Mouse (Mus musculus) heart, postnatal 0 days (tissue): ENCODE measurements around the gene Wrap73. TPM values are rescaled to one million over a fixed set of nuclear protein-coding genes. Genes with fewer than 3 reads are reported as not detected.

Experiments used
- ATAC-seq: fragments of 200-750 bp; cut with Nextera tagmentation; 2 replicates; pipeline ENCODE4 v1.8.0; 2017; ENCODE audit warnings: low read depth, moderate number of reproducible peaks, moderate library complexity; ENCODE audit not compliant: insufficient read depth
- DNase-seq: peaks from one replicate; pipeline ENCODE4 v3.0.0-alpha.2; 2016; ENCODE audit warnings: low spot score
- H3K27ac ChIP-seq: fragments of 300-500 bp; sonication (generic); 2 replicates; pipeline ENCODE4 v1.5.1; 2014; ENCODE audit warnings: low read depth, mild to moderate bottlenecking
- H3K27me3 ChIP-seq: fragments of 300-500 bp; sonication (generic); 2 replicates; pipeline ENCODE4 v1.6.1; 2014; ENCODE audit warnings: low read length, mixed read lengths; ENCODE audit not compliant: control insufficient read depth, insufficient read depth
- H3K36me3 ChIP-seq: fragments of 300-500 bp; sonication (generic); replicated peaks from 2 replicates; pipeline ENCODE4 v1.6.1; 2014; ENCODE audit warnings: low read length, mixed read lengths; ENCODE audit not compliant: control insufficient read depth, insufficient read depth
- H3K4me1 ChIP-seq: fragments of 300-500 bp; sonication (generic); 2 replicates; pipeline ENCODE4 v1.6.1; 2014; ENCODE audit warnings: antibody characterized with exemption; ENCODE audit not compliant: control insufficient read depth, insufficient read depth
- H3K4me2 ChIP-seq: fragments of 300-500 bp; sonication (generic); 2 replicates; pipeline ENCODE4 v1.6.1; 2014; ENCODE audit warnings: low read depth, mild to moderate bottlenecking, low read length, moderate library complexity
- H3K4me3 ChIP-seq: fragments of 300-500 bp; sonication (generic); 2 replicates; pipeline ENCODE4 v1.5.1; 2014; ENCODE audit warnings: low read depth, low read length
- H3K9ac ChIP-seq: fragments of 300-500 bp; sonication (generic); replicated peaks from 2 replicates; pipeline ENCODE4 v1.6.1; 2014; ENCODE audit warnings: low read depth, low read length, mixed read lengths
- H3K9me3 ChIP-seq: fragments of 300-500 bp; sonication (generic); replicated peaks from 2 replicates; pipeline ENCODE4 v1.6.1; 2016; ENCODE audit warnings: low read length; ENCODE audit not compliant: control insufficient read depth
- CTCF ChIP-seq: IDR thresholded peaks from 2 replicates; pipeline ENCODE4 v1.5.1; 2016; ENCODE audit warnings: antibody characterized with exemption, control low read depth, low read depth
- EP300 ChIP-seq: IDR thresholded peaks from 2 replicates; pipeline ENCODE4 v1.6.1; 2016; ENCODE audit warnings: antibody characterized with exemption, low read depth
- WGBS: fragments of 180-500 bp; shearing (Covaris S2); extraction: QIAGEN DNeasy Blood & Tissue Kit; methylation state at CpG from one replicate; pipeline ENCODE4 v1.1.7; 2014; 5-methylcytosine and 5-hydroxymethylcytosine counted together
- polyA plus RNA-seq: library from polyadenylated mRNA; unstranded; fragments of >200 nt; fragmentation: Nextera tagmentation; extraction: Ambion mirVana; gene quantifications from 2 replicates; pipeline ENCODE4 v1.2.1, GENCODE M21; 2015
- total RNA-seq: library from RNA; depleted of rRNA; stranded (reverse); fragments of >200 nt; gene quantifications from 2 replicates; pipeline ENCODE4 v1.2.3, GENCODE M21; 2014; ENCODE audit warnings: low replicate concordance

Wrap73 gene
- total and polyA plus RNA-seq, 2 experiments from 2014 or later: 14.3 to 24.0 TPM

GRCm38 (mm10) chr4:154204532-154204931 is 62.4 kb downstream of the Wrap73 start:
- no peaks in the 10 kb centered on the region for H3K36me3 ChIP-seq
- no peak for DNase-seq
- H3K9me3 ChIP-seq: no peaks in the 10 kb centered on the region
- 55% methylated on average over 7 of the region's 7 CpGs for WGBS
- peaks cover 5% of the 10 kb centered on the region; the same call in 1 of the 2 replicates for H3K4me1 ChIP-seq
- H3K4me3 ChIP-seq: no peak overlapping the region
- no peak for TF ChIP-seq EP300
- TF ChIP-seq CTCF: no peak
- ATAC-seq: no peak
- no peak overlapping the region for H3K4me2 ChIP-seq
- H3K27ac ChIP-seq: no peak overlapping the region
- no peaks in the 10 kb centered on the region for H3K27me3 ChIP-seq
- 0 out of 2 replicates have a peak overlapping the region, but pooled peaks have one; percentile 12 for H3K9ac ChIP-seq

- Histone ChIP-seq H3K9me3 (no peaks in the 10 kb centered on the region), H3K4me3 (no peak overlapping the region), H3K9ac (no peak overlapping the region), H3K27me3 (no peaks in the 10 kb centered on the region), H3K4me1 (peaks cover 5% of the 10 kb centered on the region; the same call in 1 of the 2 replicates), H3K4me2 (no peak overlapping the region), H3K36me3 (no peaks in the 10 kb centered on the region), H3K27ac (no peak overlapping the region)
- WGBS: 47% methylated on average over 5 of the region's 5 CpGs
- TF ChIP-seq EP300 (peak; percentile 60; the same call in 1 of the 2 replicates), CTCF (no peak)
- peak; percentile 52 for ATAC-seq
- DNase-seq: no peak
Measured at GRCm38 (mm10) chr4:154205392-154205791, 63.2 kb downstream of the Wrap73 start.

- WGBS: 16% methylated on average over 5 of the region's 5 CpGs
- ATAC-seq: no peak
- Histone ChIP-seq H3K9ac (no peak overlapping the region), H3K4me3 (no peak overlapping the region), H3K9me3 (no peaks in the 10 kb centered on the region), H3K36me3 (no peaks in the 10 kb centered on the region), H3K27me3 (no peaks in the 10 kb centered on the region), H3K4me2 (no peak overlapping the region), H3K4me1 (peaks cover 5% of the 10 kb centered on the region; the same call in 1 of the 2 replicates), H3K27ac (no peak overlapping the region)
- DNase-seq: peak; percentile 51
- TF ChIP-seq EP300: no peak
- peak; percentile 96 for TF ChIP-seq CTCF
Measured at GRCm38 (mm10) chr4:154207261-154207660, 65.1 kb downstream of the Wrap73 start.

GRCm38 (mm10) chr4:154209054-154209453 is 66.9 kb downstream of the Wrap73 start:
- DNase-seq (no peak), ATAC-seq (no peak)
- TF ChIP-seq CTCF (no peak), EP300 (no peak)
- no peaks in the 10 kb centered on the region for H3K27me3 ChIP-seq
- no peaks in the 10 kb centered on the region for H3K36me3 ChIP-seq
- H3K4me2 ChIP-seq: no peak overlapping the region
- WGBS: 72% methylated on average over 6 of the region's 6 CpGs
- H3K9me3 ChIP-seq: no peaks in the 10 kb centered on the region
- H3K4me3 ChIP-seq: no peak overlapping the region
- H3K4me1 ChIP-seq: peaks cover 15% of the 10 kb centered on the region
- 0 out of 2 replicates have a peak overlapping the region, but pooled peaks have one; percentile 2 for H3K27ac ChIP-seq
- H3K9ac ChIP-seq: no peak overlapping the region

- no peak overlapping the region for H3K9ac ChIP-seq
- H3K27ac ChIP-seq: peak overlapping the region; percentile 18; the same call in 1 of the 2 replicates
- H3K4me2 ChIP-seq: no peak overlapping the region
Measured at GRCm38 (mm10) chr4:154209825-154210224, 67.7 kb downstream of the Wrap73 start.

GRCm38 (mm10) chr4:154211459-154211858 is 69.3 kb downstream of the Wrap73 start:
- WGBS: 81% methylated on average over 13 of the region's 13 CpGs
- no peak overlapping the region for H3K4me2 ChIP-seq

More at GRCm38 (mm10) chr4:154209825-154210224, 67.7 kb downstream of the Wrap73 start:
- TF ChIP-seq CTCF (no peak), EP300 (no peak)
- Histone ChIP-seq H3K4me1 (peaks cover 18% of the 10 kb centered on the region), H3K9me3 (no peaks in the 10 kb centered on the region), H3K27me3 (no peaks in the 10 kb centered on the region), H3K4me3 (no peak overlapping the region), H3K36me3 (no peaks in the 10 kb centered on the region)
- ATAC-seq: no peak
- 28% methylated on average over 3 of the region's 3 CpGs for WGBS
- DNase-seq: no peak

More at GRCm38 (mm10) chr4:154211459-154211858, 69.3 kb downstream of the Wrap73 start:
- DNase-seq (no peak), ATAC-seq (no peak)
- H3K9me3 ChIP-seq: no peaks in the 10 kb centered on the region
- no peak overlapping the region for H3K4me3 ChIP-seq
- no peak for TF ChIP-seq CTCF
- TF ChIP-seq EP300: no peak
- no peaks in the 10 kb centered on the region for H3K36me3 ChIP-seq
- no peak overlapping the region for H3K9ac ChIP-seq
- H3K27ac ChIP-seq: no peak overlapping the region
- H3K27me3 ChIP-seq: no peaks in the 10 kb centered on the region
- H3K4me1 ChIP-seq: peaks cover 19% of the 10 kb centered on the region
